Mouse (Mus musculus): ENCODE measurements around the gene Fbxw8. TPM values are rescaled to one million over a fixed set of nuclear protein-coding genes. Genes with fewer than 3 reads are reported as not detected.
A peak's percentile ranks its signal among the peaks of the same experiment; 100 is the strongest.

Fbxw8 gene
- total and polyA plus RNA-seq, 2 experiments from 2014 or later, result 14.4 to 43.0 TPM

GRCm38 (mm10) chr5:118123096-118123495 lies 32.2 kb downstream of the Fbxw8 start:
- Histone ChIP-seq H3K9me3 (ENCODE audit: low read length) (no peaks in the 10 kb centered on the region), H3K4me3 (ENCODE audit: low read depth, low read length) (no peak overlapping the region), H3K27me3 (ENCODE audit: insufficient read depth, low read length) (no peaks in the 10 kb centered on the region), H3K9ac (replicated peaks; ENCODE audit: low read length, poor library complexity, severe bottlenecking) (no peak overlapping the region), H3K4me1 (ENCODE audit: insufficient read depth, low read length) (0 out of 2 replicates have a peak, but pooled peaks cover 3% of the 10 kb centered on the region), H3K36me3 (ENCODE audit: insufficient read depth, low read length) (peaks cover 18% of the 10 kb centered on the region), H3K4me2 (ENCODE audit: low read depth, low read length, poor library complexity, severe bottlenecking) (no peak overlapping the region), H3K27ac (ENCODE audit: low read depth, low read length) (peak overlapping the region; percentile 55; the same call in 1 of the 2 replicates)
- no peak for DNase-seq (ENCODE audit: low spot score)
- ATAC-seq (ENCODE audit: low FRiP score), result no peak
- no peak for TF ChIP-seq CTCF (IDR thresholded peaks at IDR 0.05)
- WGBS, result 46% methylated on average over 10 of the region's 10 CpGs

GRCm38 (mm10) chr5:118121928-118122327 lies 33.3 kb downstream of the Fbxw8 start:
- Histone ChIP-seq H3K9ac (replicated peaks; ENCODE audit: low read length, poor library complexity, severe bottlenecking) (no peak overlapping the region), H3K27ac (ENCODE audit: low read depth, low read length) (no peak overlapping the region), H3K4me3 (ENCODE audit: low read depth, low read length) (no peak overlapping the region), H3K27me3 (ENCODE audit: insufficient read depth, low read length) (no peaks in the 10 kb centered on the region), H3K4me1 (ENCODE audit: insufficient read depth, low read length) (0 out of 2 replicates have a peak, but pooled peaks cover 3% of the 10 kb centered on the region), H3K4me2 (ENCODE audit: low read depth, low read length, poor library complexity, severe bottlenecking) (no peak overlapping the region), H3K9me3 (ENCODE audit: low read length) (no peaks in the 10 kb centered on the region), H3K36me3 (ENCODE audit: insufficient read depth, low read length) (peaks cover 9% of the 10 kb centered on the region)
- ATAC-seq (ENCODE audit: low FRiP score), result no peak
- no peak for DNase-seq (ENCODE audit: low spot score)
- no peak for TF ChIP-seq CTCF (IDR thresholded peaks at IDR 0.05)
- WGBS, result 92% methylated on average over 4 of the region's 4 CpGs

- DNase-seq (ENCODE audit: low spot score) (no peak), ATAC-seq (ENCODE audit: low FRiP score) (no peak)
- WGBS, result 38% methylated on average over 2 of the region's 2 CpGs
- Histone ChIP-seq H3K4me3 (ENCODE audit: low read depth, low read length) (no peak overlapping the region), H3K9me3 (ENCODE audit: low read length) (no peaks in the 10 kb centered on the region), H3K4me2 (ENCODE audit: low read depth, low read length, poor library complexity, severe bottlenecking) (no peak overlapping the region), H3K9ac (replicated peaks; ENCODE audit: low read length, poor library complexity, severe bottlenecking) (no peak overlapping the region), H3K4me1 (ENCODE audit: insufficient read depth, low read length) (0 out of 2 replicates have a peak, but pooled peaks cover 3% of the 10 kb centered on the region), H3K27ac (ENCODE audit: low read depth, low read length) (no peak overlapping the region), H3K36me3 (ENCODE audit: insufficient read depth, low read length) (peaks cover 5% of the 10 kb centered on the region), H3K27me3 (ENCODE audit: insufficient read depth, low read length) (no peaks in the 10 kb centered on the region)
- no peak for TF ChIP-seq CTCF (IDR thresholded peaks at IDR 0.05)
Observed at GRCm38 (mm10) chr5:118120670-118121069, 34.6 kb downstream of the Fbxw8 start.

GRCm38 (mm10) chr5:118118922-118119321 lies 36.3 kb downstream of the Fbxw8 start:
- Histone ChIP-seq H3K4me3 (ENCODE audit: low read depth, low read length) (no peak overlapping the region), H3K27ac (ENCODE audit: low read depth, low read length) (no peak overlapping the region), H3K9me3 (ENCODE audit: low read length) (no peaks in the 10 kb centered on the region), H3K4me2 (ENCODE audit: low read depth, low read length, poor library complexity, severe bottlenecking) (no peak overlapping the region), H3K27me3 (ENCODE audit: insufficient read depth, low read length) (no peaks in the 10 kb centered on the region), H3K36me3 (ENCODE audit: insufficient read depth, low read length) (no peaks in the 10 kb centered on the region), H3K4me1 (ENCODE audit: insufficient read depth, low read length) (0 out of 2 replicates have a peak, but pooled peaks cover 3% of the 10 kb centered on the region), H3K9ac (replicated peaks; ENCODE audit: low read length, poor library complexity, severe bottlenecking) (no peak overlapping the region)
- DNase-seq (ENCODE audit: low spot score), result no peak
- no peak for ATAC-seq (ENCODE audit: low FRiP score)
- 68% methylated on average over 5 of the region's 5 CpGs for WGBS
- no peak for TF ChIP-seq CTCF (IDR thresholded peaks at IDR 0.05)

GRCm38 (mm10) chr5:118118351-118118750 lies 36.9 kb downstream of the Fbxw8 start:
- no peak for TF ChIP-seq CTCF (IDR thresholded peaks at IDR 0.05)
- WGBS, result 87% methylated on average over 3 of the region's 3 CpGs
- H3K4me3 ChIP-seq (ENCODE audit: low read depth, low read length), result no peak overlapping the region
- H3K9ac ChIP-seq (replicated peaks; ENCODE audit: low read length, poor library complexity, severe bottlenecking), result no peak overlapping the region
- H3K27me3 ChIP-seq (ENCODE audit: insufficient read depth, low read length), result no peaks in the 10 kb centered on the region
- DNase-seq (ENCODE audit: low spot score) (no peak), ATAC-seq (ENCODE audit: low FRiP score) (no peak)
- H3K27ac ChIP-seq (ENCODE audit: low read depth, low read length), result no peak overlapping the region
- H3K9me3 ChIP-seq (ENCODE audit: low read length), result no peaks in the 10 kb centered on the region
- no peaks in the 10 kb centered on the region for H3K36me3 ChIP-seq (ENCODE audit: insufficient read depth, low read length)
- no peak overlapping the region for H3K4me2 ChIP-seq (ENCODE audit: low read depth, low read length, poor library complexity, severe bottlenecking)
- 0 out of 2 replicates have a peak, but pooled peaks cover 3% of the 10 kb centered on the region for H3K4me1 ChIP-seq (ENCODE audit: insufficient read depth, low read length)

GRCm38 (mm10) chr5:118113617-118114016 lies 41.6 kb downstream of the Fbxw8 start:
- WGBS, result 71% methylated on average over 13 of the region's 13 CpGs

More at GRCm38 (mm10) chr5:118113617-118114016, 41.6 kb downstream of the Fbxw8 start:
- H3K9me3 ChIP-seq (ENCODE audit: low read length), result no peaks in the 10 kb centered on the region
- H3K27ac ChIP-seq (ENCODE audit: low read depth, low read length), result no peak overlapping the region
- ATAC-seq (ENCODE audit: low FRiP score) (no peak), DNase-seq (ENCODE audit: low spot score) (peak; percentile 56)
- no peak overlapping the region for H3K4me2 ChIP-seq (ENCODE audit: low read depth, low read length, poor library complexity, severe bottlenecking)
- peaks cover 19% of the 10 kb centered on the region for H3K36me3 ChIP-seq (ENCODE audit: insufficient read depth, low read length)
- H3K4me1 ChIP-seq (ENCODE audit: insufficient read depth, low read length), result peaks cover 4% of the 10 kb centered on the region; the same call in 1 of the 2 replicates
- H3K4me3 ChIP-seq (ENCODE audit: low read depth, low read length), result no peak overlapping the region
- TF ChIP-seq CTCF (IDR thresholded peaks at IDR 0.05), result peak; percentile 49
- no peak overlapping the region for H3K9ac ChIP-seq (replicated peaks; ENCODE audit: low read length, poor library complexity, severe bottlenecking)
- no peaks in the 10 kb centered on the region for H3K27me3 ChIP-seq (ENCODE audit: insufficient read depth, low read length)
